Mouse (Mus musculus) testis, postnatal 10 days (tissue): Measurements from ENCODE around the gene Cfap97d2.

Experiments used
- DNase-seq: peaks from one replicate; pipeline ENCODE4 v3.0.0; 2021; ENCODE audit warnings: low spot score

Cfap97d2 gene

DNA sequence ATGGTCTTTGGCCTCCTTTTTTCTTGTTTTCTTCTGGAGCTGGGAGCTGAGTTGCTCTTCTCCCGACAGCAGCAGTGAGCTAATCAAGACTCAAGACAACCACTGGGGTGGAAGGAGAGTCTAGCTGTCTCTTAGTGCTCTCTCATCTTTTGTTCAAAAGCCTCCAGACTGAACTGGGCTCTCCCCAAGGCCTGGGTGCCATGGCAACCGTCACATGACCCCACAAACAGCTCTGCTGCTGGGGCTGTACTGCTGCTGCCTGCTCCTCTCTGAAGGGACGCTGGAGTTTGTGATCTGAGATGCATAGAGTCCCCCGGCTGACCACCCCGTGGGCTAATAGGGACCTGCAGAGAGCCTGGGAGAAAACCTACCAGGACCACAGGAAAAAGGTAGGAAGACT is at the start of gene Cfap97d2:
TSS of gene Cfap97d2 (plus strand) at position 222 of the 400 bp plus-strand sequence.
- DNase-seq = peak; percentile 71

DNA sequence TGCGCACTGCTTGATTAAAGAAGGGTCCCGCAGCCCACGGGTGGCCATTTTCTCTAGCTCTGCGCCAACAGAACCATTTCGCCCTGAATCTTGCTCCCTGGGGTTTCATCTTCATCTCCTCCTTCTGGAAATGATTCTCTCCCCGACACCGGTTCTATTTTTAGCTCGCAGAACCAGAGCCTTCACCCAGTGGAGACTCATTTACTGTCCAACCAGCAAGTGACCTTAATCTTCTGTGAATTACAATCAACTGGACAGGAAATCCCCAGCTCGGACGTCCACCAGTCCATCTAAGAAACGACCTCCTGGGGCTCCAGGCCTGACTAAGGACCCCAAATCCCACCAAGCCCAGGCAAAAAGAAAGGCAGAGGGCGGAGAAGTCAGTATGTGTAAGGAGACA is 48.2 kb upstream of the Cfap97d2 start:
- DNase-seq = no peak

DNA sequence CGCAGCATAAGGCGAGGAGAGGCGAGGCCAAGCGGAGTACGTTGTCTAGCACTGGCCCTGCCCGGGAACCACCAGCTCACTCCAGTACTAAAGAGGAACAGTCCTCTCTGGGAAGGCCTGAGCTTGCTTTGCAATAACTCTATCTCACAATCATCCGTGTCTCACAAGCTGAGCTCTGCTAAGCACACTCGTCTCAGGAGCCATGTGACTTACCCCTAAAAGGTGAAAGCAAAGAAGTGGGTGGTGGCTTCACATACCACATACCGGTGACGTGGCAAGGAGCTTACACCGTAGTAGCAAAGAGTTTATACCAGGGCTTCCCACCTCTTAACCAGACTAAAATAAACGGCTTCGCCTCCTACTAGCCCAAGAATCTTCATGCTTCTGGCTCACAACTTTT is 45.4 kb upstream of the Cfap97d2 start:
- no peak for DNase-seq

DNA sequence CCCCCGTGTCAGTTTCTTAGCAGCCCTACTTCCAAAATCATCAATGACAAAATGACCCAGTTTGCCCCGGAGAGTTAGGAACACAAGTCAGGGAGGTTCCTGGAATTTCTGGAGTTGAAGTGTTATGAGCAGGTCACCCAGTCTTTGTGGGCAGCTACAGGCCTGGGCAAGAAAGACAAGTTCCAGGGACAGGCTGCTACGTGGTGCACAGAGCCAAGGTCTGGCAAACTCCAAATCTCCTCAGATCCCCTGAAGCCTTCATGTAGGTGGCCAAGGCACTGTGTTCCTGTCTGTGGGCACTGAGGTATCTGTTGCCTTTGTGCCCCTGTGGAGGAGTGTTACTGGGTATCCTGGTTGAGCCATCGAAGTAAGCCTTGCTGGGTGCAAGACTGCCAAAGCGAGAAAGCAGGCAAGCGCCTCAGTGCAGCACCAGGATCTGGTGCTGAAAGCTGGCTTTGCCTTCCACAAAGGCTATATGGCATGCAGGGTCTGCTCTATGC is 40.9 kb upstream of the Cfap97d2 start:
- DNase-seq = no peak

DNA sequence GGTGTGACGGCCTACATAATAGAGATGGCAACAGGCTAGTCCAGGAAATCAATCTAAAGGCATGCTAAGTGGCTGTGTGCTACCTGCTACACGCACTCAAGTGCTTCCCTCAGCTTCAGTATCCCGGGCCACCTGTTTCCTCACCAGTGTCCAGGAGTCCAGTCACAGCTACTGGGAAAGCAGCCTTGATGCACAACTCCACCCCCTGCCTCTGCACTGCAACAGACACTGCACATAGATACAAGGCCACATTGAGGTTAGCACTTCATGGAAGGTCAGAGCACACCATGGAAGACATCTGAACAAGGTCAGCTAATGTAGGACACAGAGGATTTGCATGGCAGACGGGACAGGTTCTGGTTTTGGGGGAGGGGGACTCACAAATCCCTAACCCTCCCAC is 40.2 kb upstream of the Cfap97d2 start:
- DNase-seq = no peak

DNA sequence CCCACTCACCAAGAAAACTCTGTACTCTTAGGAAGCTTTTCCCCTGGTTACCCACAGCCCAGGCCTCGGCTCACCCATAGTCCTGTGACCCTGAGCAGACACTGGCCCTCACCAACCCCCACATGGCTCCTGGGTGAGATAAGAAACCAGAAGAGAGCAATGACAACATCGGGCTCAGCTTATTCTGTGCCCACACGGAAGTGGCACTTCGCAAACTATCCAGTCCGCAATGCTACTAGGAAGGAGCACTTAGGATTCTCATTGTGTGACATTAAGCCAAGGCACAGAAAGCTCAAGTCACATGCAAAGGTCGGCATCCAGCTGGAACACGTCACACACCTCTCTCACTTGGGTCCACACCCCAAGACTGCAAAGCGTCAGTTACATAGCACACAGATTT is 39.7 kb upstream of the Cfap97d2 start:
- no peak for DNase-seq

DNA sequence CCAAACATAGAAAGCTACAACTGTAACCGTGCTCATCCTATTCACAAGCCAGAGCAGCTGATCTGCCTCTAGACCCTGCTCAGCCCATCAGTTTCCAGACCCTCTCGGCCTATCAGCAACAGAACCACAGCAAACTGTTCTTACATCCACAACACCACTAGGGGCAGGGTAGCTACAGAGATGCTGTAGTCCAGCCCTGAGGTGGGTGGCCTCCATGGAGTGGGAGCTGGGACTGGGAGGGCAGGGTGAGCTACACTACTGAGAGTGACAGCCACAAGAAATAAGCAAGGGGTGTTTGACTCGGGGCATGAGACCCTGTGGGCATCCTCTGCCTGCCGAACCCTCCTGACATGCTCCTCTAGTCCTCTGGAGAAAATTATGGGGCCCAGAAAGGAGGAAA is 37.8 kb upstream of the Cfap97d2 start:
- DNase-seq = no peak

DNA sequence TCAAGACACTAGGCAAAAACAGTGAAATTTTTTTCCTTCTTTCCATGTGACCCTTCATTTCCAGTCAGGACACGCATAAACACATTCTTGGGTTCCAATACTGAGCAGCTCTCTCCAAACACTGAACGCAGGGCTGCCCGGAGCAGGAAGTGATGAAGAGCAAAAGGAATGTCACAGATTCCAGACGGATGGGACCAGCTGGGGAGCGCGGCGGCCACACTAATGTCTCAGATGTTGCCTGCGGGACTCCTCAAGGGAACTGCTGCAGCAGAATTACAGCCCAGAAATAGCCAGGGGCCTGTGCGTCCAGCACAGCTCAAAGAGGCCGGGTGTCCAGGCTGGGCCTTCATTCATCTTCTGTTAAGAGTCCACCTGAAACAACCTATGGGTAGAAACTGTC is 37.3 kb upstream of the Cfap97d2 start:
- DNase-seq = no peak

DNA sequence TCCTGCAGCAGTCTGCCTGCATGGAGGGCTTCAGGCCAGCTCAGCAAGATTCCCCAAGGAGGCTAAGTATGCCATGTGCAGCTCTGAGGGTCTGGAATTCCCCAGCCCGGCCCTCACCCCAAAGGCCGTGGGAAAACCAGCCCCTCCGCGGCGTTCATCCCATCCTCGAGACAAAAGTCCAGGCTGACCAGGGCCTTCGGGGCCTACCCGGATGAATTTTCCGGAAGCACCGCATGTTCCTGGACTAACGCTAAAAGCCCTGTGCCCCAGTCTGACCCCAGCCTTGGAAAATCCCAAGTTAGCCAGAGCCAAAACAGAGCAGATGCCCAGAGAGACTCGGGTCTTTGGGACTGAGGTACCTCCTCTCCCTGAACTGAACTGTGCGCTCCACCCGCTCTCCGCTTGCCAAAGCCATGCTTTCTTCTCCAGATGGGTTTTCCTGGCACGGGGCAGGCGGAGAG is 35.6 kb upstream of the Cfap97d2 start:
- DNase-seq = no peak

DNA sequence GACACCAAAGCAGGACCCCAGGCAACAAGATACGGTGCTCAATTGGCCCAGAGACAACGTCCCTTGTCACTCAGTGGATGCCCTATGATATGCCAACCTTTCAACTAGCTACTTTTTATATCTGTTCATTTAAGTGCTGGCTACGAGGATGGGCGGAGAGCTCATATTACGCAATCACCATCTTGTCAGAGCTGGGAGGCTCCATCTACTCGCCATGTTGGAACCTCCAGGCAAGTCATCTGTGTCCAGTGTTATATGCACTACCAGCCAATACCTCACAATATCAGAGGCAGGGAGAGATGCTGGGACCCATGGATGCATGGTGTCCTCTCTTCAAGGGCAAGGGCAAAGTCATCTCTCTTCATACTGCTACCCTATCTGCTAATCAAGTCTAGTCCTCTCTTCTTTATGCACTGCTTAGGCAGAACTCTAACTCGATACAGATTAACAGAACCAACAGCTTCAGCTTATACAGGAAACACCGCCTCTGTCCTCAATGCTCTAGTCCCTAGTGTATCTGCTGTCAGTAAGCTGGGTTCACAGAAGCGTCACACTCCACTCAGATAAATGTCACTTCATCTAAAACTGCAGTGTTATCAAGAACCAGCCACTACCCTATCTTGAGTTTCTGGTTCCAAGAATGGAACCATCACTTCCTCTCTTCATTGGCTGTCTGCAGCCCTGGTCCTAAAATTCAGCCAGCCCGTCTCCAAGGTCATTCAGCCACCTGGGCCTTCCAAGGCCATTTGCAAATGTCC is 34.3 kb upstream of the Cfap97d2 start:
- DNase-seq = no peak

DNA sequence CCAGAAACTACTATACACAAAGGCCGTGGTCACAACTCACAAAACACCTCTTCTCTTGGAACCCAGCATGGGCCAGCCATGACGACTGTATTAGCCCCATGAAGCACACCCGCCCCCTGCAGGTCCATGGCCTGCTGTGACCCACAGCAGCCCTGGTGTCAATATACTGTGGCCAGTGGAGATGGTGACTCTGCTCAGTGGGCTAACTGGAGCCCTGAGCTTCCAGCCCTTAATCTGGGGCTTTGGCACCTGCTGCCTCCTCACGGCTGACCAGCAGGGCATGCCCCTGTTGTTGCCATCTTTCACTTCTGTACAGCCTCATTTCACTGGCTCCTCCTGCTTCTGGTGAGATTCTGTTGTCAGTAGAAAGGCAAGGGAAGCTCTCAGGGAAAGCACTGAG is 32.5 kb upstream of the Cfap97d2 start:
- DNase-seq = no peak

DNA sequence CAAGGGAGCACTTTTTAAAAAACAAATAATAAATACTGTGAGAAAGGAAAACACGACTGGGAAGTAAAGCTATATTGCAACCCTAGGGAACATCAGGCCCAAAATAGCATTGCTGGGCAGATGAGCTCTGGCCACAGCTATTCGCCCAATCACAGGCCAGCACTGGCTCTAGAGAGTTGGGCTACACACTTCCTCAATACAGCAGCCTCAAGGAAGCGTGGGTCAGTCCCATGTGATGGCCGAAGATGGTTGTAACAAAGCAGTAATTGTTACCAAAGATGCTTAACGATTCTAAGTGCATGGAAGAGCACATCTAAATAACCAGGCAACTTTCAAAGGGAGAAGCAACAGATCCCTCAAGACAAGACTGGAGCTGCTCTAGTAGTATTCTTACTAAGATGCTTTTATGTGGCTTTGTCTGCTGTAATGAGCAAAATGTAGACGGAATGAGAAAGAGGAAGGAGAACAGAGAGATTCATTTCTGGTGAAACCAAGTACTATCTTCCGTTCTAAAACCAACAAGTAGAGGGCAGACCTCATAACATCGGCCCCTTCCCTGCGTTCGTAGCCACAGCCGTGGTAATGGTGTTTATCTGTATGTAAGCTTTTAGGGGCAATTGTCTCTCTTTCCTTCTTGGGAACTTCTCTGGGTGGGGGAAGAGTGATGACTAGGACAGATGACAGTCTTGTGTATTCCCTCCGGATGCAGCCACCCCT is 31.2 kb upstream of the Cfap97d2 start:
- DNase-seq = no peak

DNA sequence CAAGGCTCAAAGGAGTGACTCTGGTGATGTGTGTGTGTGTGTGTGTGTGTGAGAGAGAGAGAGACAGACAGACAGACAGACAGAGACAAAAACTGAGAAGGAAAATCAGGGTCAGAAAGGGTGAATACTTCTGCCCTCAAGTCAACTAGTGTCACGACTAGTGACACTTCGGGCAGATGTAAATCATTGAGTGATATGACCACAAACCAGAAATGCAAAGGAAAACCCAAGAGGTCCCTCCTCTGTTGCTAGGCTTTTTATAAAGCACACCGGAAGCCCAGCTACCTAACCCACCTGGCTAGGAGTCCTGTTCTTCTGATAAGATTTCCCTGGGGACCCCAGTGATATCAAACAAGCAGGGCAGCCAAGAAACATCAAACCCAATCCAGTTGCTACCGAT is 30.6 kb upstream of the Cfap97d2 start:
- DNase-seq = no peak

DNA sequence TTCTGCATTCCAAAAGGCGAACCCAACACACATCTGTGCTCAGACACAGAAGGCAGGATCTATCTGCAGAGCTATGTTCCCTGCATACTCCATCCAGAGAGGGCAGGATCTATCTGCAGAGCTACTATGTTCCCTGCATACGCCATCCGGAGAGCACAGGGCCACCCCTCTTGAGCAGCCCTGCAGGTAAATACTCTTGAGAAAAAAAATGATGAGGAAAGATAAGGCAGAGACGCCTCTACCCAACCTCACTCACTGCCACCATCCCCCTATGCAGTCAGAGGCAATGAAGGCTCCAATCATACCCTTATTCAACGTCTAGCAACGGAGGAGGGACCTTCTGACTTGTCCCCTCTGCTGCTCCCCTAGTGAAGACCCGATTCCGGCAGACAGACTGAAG is 30.2 kb upstream of the Cfap97d2 start:
- no peak for DNase-seq

DNA sequence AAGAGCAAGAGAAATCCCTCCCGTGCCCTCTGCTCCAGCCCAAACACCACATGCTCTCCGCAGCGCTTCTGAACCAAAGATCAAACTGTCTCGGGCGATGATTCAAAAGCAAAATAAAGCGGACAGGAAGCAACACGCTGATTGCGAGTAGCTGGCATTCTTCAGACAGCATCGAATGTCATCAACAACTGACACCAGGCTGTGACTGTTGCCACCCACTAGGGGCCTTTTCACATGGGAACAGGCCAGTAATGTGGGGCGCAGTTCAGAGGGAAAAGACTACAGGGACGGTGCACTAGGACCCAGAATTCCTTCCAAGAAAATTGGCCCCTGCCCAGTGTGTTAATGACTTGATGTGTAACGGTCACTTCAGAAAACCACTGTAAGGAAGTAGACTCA is 29.4 kb upstream of the Cfap97d2 start:
- DNase-seq = no peak

DNA sequence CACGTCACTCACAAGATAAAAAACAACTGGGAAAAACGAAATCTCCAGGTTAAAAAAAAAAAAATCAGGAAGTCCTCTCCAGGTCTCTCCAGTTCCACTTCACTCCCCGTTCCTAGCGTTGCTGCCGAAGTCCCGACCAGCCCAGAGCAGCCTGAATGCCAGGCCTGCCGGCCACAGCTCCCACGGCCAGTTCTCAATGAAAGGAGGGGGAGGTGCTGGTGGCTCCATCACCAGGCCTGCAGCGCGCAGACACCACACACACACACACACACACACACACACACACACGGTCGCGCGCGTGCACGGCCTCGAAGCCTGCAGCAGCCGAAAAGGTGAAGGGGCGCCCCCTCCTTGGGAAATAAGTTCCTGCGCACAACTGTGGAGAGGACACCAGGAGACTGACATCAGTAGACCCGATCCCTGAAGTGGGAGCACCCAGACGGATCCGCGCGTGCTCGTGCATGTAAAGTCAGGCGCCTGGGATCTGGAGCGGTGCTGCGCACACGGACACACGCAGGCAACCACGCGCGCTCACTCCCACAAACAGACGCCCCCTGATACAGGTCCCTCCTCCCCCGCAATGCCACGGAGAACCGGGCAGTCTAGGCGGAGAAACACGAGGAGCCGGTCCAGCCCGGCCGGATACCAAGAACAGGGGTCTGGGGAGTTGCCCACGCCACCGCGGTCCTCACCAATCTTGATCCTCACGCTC is 28.8 kb upstream of the Cfap97d2 start:
- peak; percentile 77 for DNase-seq

DNA sequence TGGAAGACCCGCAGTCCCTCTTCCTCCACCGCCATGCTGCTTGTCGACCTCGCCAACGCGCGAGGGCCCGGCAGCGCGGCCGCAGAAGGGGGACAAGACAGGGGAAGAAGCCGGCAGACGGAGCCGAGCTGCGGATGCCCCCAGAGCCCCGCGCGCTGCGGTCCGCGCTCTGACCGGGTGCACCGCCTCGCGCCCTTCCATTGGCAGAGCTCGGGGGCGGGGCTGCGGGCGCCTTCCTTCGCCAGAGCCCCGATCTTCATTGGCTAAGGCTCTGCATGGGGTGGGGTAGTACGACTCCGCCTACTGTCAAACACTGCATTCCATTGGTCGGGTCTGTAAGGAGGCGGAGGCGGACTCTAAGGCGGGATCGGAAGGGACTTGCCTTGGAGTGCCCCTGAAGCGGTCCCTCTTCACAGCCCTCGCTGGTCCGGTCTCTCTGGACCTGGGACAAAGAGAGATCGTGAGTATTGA is 28.2 kb upstream of the Cfap97d2 start, which contains the start of gene Rasa3:
TSS of gene Rasa3 (minus strand) at position 191 of the 471 bp plus-strand sequence.
- peak; percentile 96 for DNase-seq

DNA sequence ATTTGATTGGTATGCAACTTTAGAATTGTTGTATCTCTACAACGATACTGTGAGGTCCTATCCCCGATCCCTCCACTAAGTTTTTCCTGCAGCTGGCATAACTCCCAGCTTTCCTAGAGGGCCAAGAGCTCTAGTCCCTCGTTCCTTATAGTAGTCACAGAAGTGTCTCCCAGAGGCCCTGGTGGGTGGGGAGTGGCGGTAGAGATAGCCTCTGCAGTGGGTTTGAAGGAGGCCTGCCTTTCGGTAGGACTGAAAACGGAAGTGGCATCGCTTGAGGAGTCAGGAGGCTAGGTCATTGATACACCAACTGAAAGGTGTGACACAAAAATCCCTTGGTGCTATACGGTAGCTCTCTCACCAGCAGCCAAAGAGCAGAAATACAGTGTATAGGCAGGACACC is 27.5 kb upstream of the Cfap97d2 start:
- no peak for DNase-seq

DNA sequence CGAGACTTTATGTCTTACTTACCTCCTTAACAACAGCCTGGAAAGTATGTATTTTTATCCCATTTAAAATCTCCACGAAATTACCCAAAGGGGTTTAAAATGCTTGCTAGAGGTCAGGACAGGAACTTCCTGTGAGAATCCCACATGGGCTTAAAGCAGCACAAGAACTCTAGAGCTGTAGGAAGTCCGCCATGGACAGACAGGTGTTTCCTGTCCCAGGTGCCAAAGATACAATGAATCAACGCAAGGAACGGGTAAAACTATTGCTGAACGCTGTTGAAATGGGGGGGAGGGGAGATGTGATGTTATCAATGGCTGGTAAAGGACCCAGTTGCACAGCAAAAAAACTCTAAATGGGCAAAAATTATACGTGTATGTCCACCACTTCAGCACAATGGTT is 21.6 kb upstream of the Cfap97d2 start:
- DNase-seq = no peak

DNA sequence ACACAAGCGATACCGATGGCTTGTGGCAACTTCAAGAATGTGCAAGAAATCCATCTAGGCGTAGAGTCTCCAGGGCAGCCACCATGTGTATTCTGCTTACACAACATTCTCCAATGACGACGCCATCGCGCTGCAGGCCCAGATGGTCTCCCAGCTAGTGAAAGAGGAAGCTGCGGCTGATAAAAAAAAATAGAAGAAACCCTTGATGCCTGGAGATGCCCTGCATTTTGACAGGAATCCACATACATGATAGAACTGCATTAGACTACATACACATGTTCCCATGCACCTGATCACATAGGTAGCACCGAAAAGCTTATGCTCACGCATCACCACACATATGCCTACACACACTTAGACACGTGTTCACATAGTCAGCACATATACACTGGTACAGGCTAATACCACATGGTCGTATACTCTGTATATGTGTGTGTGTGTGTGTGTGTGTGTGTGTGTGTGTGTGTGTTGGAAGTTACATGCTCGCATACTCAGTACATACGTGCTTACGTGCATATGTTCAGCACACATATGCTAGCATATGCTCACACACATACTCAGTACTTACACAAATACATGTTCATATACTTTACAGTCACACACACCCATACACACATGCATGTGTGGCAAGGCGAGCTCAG is 19.9 kb upstream of the Cfap97d2 start:
- no peak for DNase-seq

DNA sequence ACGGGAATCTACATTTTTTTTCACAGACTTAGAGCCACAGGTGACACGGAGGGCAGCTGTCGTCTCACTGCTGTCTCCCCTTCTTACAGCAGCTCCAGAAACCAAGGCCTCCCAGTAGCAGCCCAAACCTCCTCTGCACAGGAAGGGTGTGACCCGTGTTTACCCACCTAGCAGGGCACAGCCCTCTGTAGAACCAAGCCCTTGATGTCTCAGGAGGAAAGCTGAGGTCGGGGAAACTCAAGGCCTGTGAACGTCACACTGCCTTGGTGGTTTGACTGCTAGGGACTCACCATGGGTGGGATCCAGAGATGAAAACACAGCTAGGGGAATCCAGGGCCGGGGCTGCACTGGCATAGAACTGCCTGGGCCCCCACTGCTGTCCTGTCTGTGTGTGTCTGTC is 19.3 kb upstream of the Cfap97d2 start:
- no peak for DNase-seq

DNA sequence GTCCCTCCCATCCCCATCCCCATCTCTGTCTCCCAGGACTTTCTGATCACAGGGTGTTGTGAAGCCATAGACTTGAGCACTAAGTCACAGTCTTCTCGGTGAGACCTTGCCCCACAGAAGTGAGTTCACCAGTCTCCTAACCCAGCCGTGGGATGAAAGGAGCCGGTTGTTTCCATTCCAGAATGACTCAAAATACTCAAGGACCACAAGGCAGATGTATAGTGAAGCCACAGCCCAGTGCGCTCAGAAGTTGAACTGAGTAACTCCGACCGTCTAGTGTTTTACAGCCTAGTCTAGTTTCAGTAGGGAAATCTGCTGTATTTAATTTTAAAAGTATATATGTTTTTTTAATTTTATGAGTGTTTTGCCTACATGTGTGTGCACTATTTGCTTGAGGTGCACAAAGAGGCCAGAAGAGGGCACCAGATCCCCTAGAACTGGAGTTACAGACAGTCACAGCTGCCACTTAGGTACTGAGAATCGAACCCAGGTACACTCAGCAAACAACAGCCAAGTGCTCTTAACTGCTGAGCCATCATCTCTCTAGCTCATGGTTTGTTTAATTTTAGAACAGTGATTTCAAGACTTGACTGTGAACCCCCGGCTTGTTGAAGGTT is 18.5 kb upstream of the Cfap97d2 start:
- no peak for DNase-seq
